Mouse (Mus musculus) G1E (cell line): ENCODE data around the gene St3gal4. TPM values are rescaled to one million over a fixed set of nuclear protein-coding genes. Genes with fewer than 3 reads are reported as not detected.

Source experiments
- ATAC-seq: 2 replicates; pipeline ENCODE4 v1.8.0; 2016; ENCODE audit warnings: mild to moderate bottlenecking; ENCODE audit not compliant: insufficient number of reproducible peaks, poor library complexity, low FRiP score, severe bottlenecking; ENCODE audit errors: extremely low read depth
- DNase-seq: peaks from one replicate; pipeline ENCODE4 v3.0.0; 2012; ENCODE audit warnings: low spot score
- H3K27me3 ChIP-seq: 2 replicates; pipeline ENCODE4 v1.6.1; 2012; ENCODE audit warnings: mild to moderate bottlenecking, low read length, inconsistent platforms; ENCODE audit not compliant: insufficient read depth
- H3K36me3 ChIP-seq: replicated peaks from 2 replicates; pipeline ENCODE3; 2012; ENCODE audit warnings: mild to moderate bottlenecking, inconsistent platforms
- H3K4me1 ChIP-seq: 2 replicates; pipeline ENCODE4 v1.6.1; 2012; ENCODE audit warnings: low read depth, low read length, inconsistent platforms, mixed read lengths; ENCODE audit not compliant: insufficient read depth
- H3K4me3 ChIP-seq: 2 replicates; pipeline ENCODE4 v1.5.1; 2012; ENCODE audit warnings: low read depth, mild to moderate bottlenecking, inconsistent platforms, low read length, moderate library complexity, mixed read lengths
- H3K9me3 ChIP-seq: replicated peaks from 2 replicates; pipeline ENCODE4 v1.6.1; 2012; ENCODE audit warnings: inconsistent platforms
- CTCF ChIP-seq: IDR thresholded peaks from 2 replicates; pipeline ENCODE4 v1.5.1; 2012; ENCODE audit warnings: low read depth, low read length, inconsistent platforms, mixed read lengths
- GATA1 ChIP-seq: IDR thresholded peaks from 2 replicates; pipeline ENCODE4 v1.6.1; 2012; ENCODE audit warnings: borderline replicate concordance, low read length, inconsistent platforms, mixed read lengths
- GATA2 ChIP-seq: IDR thresholded peaks from 2 replicates; pipeline ENCODE4 v1.6.1; 2012; ENCODE audit warnings: low read depth, low read length, inconsistent platforms, borderline replicate concordance
- POLR2AphosphoS5 ChIP-seq: IDR thresholded peaks from 2 replicates; pipeline ENCODE4 v1.6.1; 2012; ENCODE audit warnings: low read depth, low read length, inconsistent platforms; ENCODE audit not compliant: insufficient replicate concordance
- TAL1 ChIP-seq: conservative IDR thresholded peaks from 2 replicates; pipeline ENCODE4 v1.6.1; 2012; ENCODE audit warnings: low read depth, low read length, inconsistent platforms, mixed read lengths
- polyA plus RNA-seq: library from polyadenylated mRNA; stranded (reverse); fragments of >175 nt; gene quantifications from 2 replicates; pipeline ENCODE4 v1.2.3, GENCODE M21; 2012
- total RNA-seq, 2 experiments: library from RNA; stranded (forward) in 1 of 2; stranded (reverse) in 1 of 2; fragments of 200-1000 nt in 1 of 2; fragments of >200 nt in 1 of 2; fragmentation: Nextera tagmentation in 1 of 2; gene quantifications; 2 replicates each; pipeline ENCODE4 v1.2.3; 2014 to 2017

St3gal4 gene
- total and polyA plus RNA-seq, 3 experiments: 19.6 to 26.1 (median 21.8) TPM

DNA sequence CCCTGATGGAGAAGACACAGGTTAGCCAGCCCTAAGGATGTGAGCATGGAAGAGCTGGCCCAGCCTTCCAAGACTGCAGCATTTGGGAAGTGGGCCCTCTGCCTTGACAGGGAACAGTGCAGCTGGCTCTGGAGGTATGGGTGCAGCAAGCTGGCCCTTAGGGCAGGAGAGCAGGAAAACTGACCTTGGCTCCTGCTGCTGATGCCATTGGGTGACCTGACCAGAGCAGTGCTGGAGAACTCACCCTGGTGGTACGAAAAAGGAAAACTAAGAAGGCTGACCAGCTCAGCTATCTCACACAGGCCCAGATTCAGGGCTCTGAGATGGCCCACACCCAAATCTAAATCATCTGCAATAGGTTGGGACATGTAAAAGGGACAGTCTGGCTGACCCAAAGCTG is 26.8 kb upstream of the St3gal4 start:
- no peak overlapping the region for H3K4me3 ChIP-seq
- TF ChIP-seq GATA2 (no peak), GATA1 (no peak)
- DNase-seq (no peak), ATAC-seq (no peak)
- H3K36me3 ChIP-seq: peaks cover 58% of the 10 kb centered on the region
- no peaks in the 10 kb centered on the region for H3K27me3 ChIP-seq
- H3K4me1 ChIP-seq: no peaks in the 10 kb centered on the region; the same call in 1 of the 2 replicates
- no peaks in the 10 kb centered on the region for H3K9me3 ChIP-seq

DNA sequence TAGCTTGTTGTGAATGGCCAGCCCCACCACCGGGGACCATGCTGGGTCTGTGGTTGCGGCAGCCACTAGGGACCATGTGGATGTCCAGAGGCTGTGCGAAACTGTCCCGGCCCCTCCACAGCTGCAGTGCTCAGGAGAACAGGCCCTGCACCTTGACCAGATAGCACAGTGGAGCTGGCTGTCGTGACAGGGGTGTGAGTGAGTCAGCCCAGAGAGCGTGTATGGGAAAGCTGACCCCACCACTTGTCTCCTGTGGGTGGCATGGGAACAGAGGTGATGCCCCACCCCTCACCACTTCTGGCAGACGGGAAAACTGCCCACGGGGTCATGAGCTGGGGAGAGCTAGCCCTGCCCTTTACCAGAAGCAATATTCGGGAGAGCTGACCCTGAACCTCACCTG is 26.1 kb upstream of the St3gal4 start:
- Histone ChIP-seq H3K4me1 (no peaks in the 10 kb centered on the region; the same call in 1 of the 2 replicates), H3K4me3 (no peak overlapping the region), H3K27me3 (no peaks in the 10 kb centered on the region), H3K9me3 (no peaks in the 10 kb centered on the region), H3K36me3 (peaks cover 63% of the 10 kb centered on the region)
- no peak for DNase-seq
- ATAC-seq: no peak
- no peak for TF ChIP-seq TAL1
- TF ChIP-seq CTCF: no peak
- TF ChIP-seq POLR2AphosphoS5: no peak
- TF ChIP-seq GATA1: no peak

DNA sequence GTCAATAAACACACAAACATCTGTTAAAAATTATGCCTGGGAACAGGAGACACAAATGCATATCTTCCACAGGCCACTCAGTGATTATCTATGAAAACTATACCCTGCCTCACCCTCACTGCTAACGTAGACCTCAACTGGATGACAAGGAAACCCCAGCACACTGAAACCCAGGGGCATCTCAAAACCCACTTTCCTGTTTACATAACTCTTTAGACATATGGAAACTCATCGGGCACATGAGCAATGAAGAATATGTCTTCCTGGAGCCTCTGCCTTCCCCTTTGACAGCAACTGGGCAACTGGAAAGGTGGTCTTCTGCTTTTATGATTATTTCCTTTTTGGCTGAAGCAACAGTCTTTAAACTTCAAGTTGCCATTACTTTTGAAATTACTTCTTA is 23.2 kb upstream of the St3gal4 start:
- no peaks in the 10 kb centered on the region for H3K27me3 ChIP-seq
- H3K36me3 ChIP-seq: peaks cover 79% of the 10 kb centered on the region
- TF ChIP-seq TAL1: no peak
- TF ChIP-seq GATA2: no peak
- TF ChIP-seq GATA1: no peak
- no peak for TF ChIP-seq POLR2AphosphoS5
- no peak for DNase-seq
- no peak overlapping the region for H3K4me3 ChIP-seq
- H3K9me3 ChIP-seq: no peaks in the 10 kb centered on the region
- no peak for ATAC-seq
- H3K4me1 ChIP-seq: no peaks in the 10 kb centered on the region; the same call in 1 of the 2 replicates

DNA sequence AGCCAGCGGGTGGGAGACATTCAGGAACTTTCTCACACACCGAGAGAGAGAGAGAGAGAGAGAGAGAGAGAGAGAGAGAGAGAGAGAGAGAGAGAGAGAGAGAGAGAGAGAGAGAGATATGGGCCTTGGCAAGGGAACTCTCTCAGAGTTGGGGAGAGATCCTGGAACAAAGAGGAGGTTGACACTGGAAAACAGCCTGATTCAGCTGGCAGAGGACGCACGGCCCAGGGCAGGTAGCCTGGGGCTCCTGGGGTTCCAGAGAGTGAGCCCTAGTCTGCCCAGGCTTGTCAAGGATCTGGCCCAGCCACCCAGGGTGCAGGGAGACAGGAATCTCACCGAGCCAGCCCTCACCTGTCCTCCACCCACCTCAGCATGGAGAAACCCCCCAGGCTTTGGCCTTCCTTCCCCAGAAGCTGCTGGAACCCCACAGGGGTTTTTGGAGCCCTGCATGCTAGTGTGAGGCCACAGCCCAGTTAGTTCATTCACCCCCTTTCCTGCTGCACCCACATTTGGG is 20.2 kb upstream of the St3gal4 start:
- Histone ChIP-seq H3K9me3 (no peaks in the 10 kb centered on the region), H3K4me3 (no peak overlapping the region), H3K27me3 (no peaks in the 10 kb centered on the region), H3K36me3 (peaks cover 85% of the 10 kb centered on the region), H3K4me1 (peaks cover 2% of the 10 kb centered on the region; the same call in 1 of the 2 replicates)
- TF ChIP-seq GATA1 (no peak), CTCF (no peak), GATA2 (no peak), TAL1 (no peak), POLR2AphosphoS5 (no peak)
- DNase-seq: no peak
- ATAC-seq: no peak

GRCm38 (mm10) chr9:35138029-35138428 is 19.0 kb upstream of the St3gal4 start:
- peaks cover 82% of the 10 kb centered on the region for H3K36me3 ChIP-seq
- no peak overlapping the region for H3K4me3 ChIP-seq
- DNase-seq (no peak), ATAC-seq (no peak)
- no peaks in the 10 kb centered on the region for H3K27me3 ChIP-seq
- TF ChIP-seq TAL1 (no peak), CTCF (no peak), GATA1 (no peak), POLR2AphosphoS5 (no peak), GATA2 (no peak)
- H3K4me1 ChIP-seq: peaks cover 2% of the 10 kb centered on the region; the same call in 1 of the 2 replicates
- H3K9me3 ChIP-seq: no peaks in the 10 kb centered on the region

- TF ChIP-seq GATA1: no peak
- no peak for TF ChIP-seq POLR2AphosphoS5
- TF ChIP-seq GATA2: no peak
- no peak for TF ChIP-seq TAL1
- TF ChIP-seq CTCF: no peak
- ATAC-seq: no peak
- H3K36me3 ChIP-seq: peaks cover 93% of the 10 kb centered on the region
Observed at GRCm38 (mm10) chr9:35135575-35135974, 16.5 kb upstream of the St3gal4 start.

More at GRCm38 (mm10) chr9:35135575-35135974, 16.5 kb upstream of the St3gal4 start:
- Histone ChIP-seq H3K9me3 (no peaks in the 10 kb centered on the region), H3K4me3 (no peak overlapping the region), H3K4me1 (peaks cover 2% of the 10 kb centered on the region; the same call in 1 of the 2 replicates), H3K27me3 (no peaks in the 10 kb centered on the region)
- DNase-seq: no peak
